Mouse (Mus musculus) urinary bladder, postnatal 14 days (tissue): Measurements from ENCODE around the gene Mprip.
"Not testable (repeated sequence)": the region's sequence is repeated elsewhere in the genome, so short reads cannot be mapped to it uniquely, and the experiment has no call there.

Experiments used
- DNase-seq: peaks from one replicate; pipeline ENCODE4 v3.0.0; 2021; ENCODE audit warnings: low spot score

Gene Mprip

GRCm38 (mm10) chr11:59715424-59715840 is 54.3 kb downstream of the Mprip start:
- no peak for DNase-seq

- no peak for DNase-seq
Observed at GRCm38 (mm10) chr11:59717801-59718291, 56.7 kb downstream of the Mprip start.

GRCm38 (mm10) chr11:59719185-59719584 is 58.1 kb downstream of the Mprip start:
- no peak for DNase-seq

- peak; percentile 35 for DNase-seq
Observed at GRCm38 (mm10) chr11:59721385-59721784, 60.3 kb downstream of the Mprip start.

- DNase-seq: peak; percentile 39
Observed at GRCm38 (mm10) chr11:59727204-59727603, 66.1 kb downstream of the Mprip start.

GRCm38 (mm10) chr11:59731821-59732220 is 70.7 kb downstream of the Mprip start:
- no peak for DNase-seq

- peak; percentile 80 for DNase-seq
Observed at GRCm38 (mm10) chr11:59732407-59733066, 71.4 kb downstream of the Mprip start.

- not testable (repeated sequence) for DNase-seq
Observed at GRCm38 (mm10) chr11:59733600-59733999, 72.5 kb downstream of the Mprip start.

- no peak for DNase-seq
Observed at GRCm38 (mm10) chr11:59734335-59734734, 73.2 kb downstream of the Mprip start.

GRCm38 (mm10) chr11:59735938-59736337 is 74.8 kb downstream of the Mprip start:
- not testable (repeated sequence) for DNase-seq

GRCm38 (mm10) chr11:59737250-59737649 is 76.1 kb downstream of the Mprip start:
- no peak for DNase-seq

- no peak for DNase-seq
Observed at GRCm38 (mm10) chr11:59739996-59740395, 78.9 kb downstream of the Mprip start.

GRCm38 (mm10) chr11:59741915-59742314 is 80.8 kb downstream of the Mprip start:
- no peak for DNase-seq

- no peak for DNase-seq
Observed at GRCm38 (mm10) chr11:59743307-59743706, 82.2 kb downstream of the Mprip start.

- peak; percentile 42 for DNase-seq
Observed at GRCm38 (mm10) chr11:59743712-59744111, 82.6 kb downstream of the Mprip start.

- peak; percentile 45 for DNase-seq
Observed at GRCm38 (mm10) chr11:59744374-59744773, 83.3 kb downstream of the Mprip start.

GRCm38 (mm10) chr11:59745851-59746250 is 84.7 kb downstream of the Mprip start:
- DNase-seq: no peak

GRCm38 (mm10) chr11:59746614-59747013 is 85.5 kb downstream of the Mprip start:
- peak; percentile 70 for DNase-seq

- no peak for DNase-seq
Observed at GRCm38 (mm10) chr11:59749050-59749449, 87.9 kb downstream of the Mprip start.

GRCm38 (mm10) chr11:59754504-59754903 is 93.4 kb downstream of the Mprip start:
- DNase-seq: no peak

- DNase-seq: no peak
Observed at GRCm38 (mm10) chr11:59756351-59756750, 95.2 kb downstream of the Mprip start.

GRCm38 (mm10) chr11:59758191-59758985 is 97.3 kb downstream of the Mprip start:
- no peak for DNase-seq

- peak; percentile 44 for DNase-seq
Observed at GRCm38 (mm10) chr11:59759178-59759577, 98.1 kb downstream of the Mprip start.
